Mouse (Mus musculus): ENCODE data around the gene P3h3. TPM values are rescaled to one million over a fixed set of nuclear protein-coding genes. Genes with fewer than 3 reads are reported as not detected.

P3h3 gene
- 13.0 and 16.8 TPM in 2 replicates for polyA plus RNA-seq (2015; fragmentation: Nextera tagmentation; extraction: Ambion mirVana)

- H3K4me3 ChIP-seq (replicated peaks; ENCODE audit: low read length), result peak within 1 kb of the TSS; percentile 76
- WGBS, result under 1% methylated on average over 79 of the region's 86 CpGs
- H3K9me3 ChIP-seq (ENCODE audit: control insufficient read depth, low read length), result no peaks in the 10 kb centered on the region
- no peaks in the 10 kb centered on the region for H3K27me3 ChIP-seq (replicated peaks; ENCODE audit: control insufficient read depth, insufficient read depth, low read length)
- H3K4me2 ChIP-seq (ENCODE audit: low read length), result peak within 1 kb of the TSS; percentile 72
- H3K4me1 ChIP-seq (replicated peaks; ENCODE audit: control insufficient read depth, insufficient read depth, low read length), result peaks cover 49% of the 10 kb centered on the region
- peaks cover 5% of the 10 kb centered on the region; the same call in 1 of the 2 replicates for H3K36me3 ChIP-seq (ENCODE audit: control insufficient read depth, insufficient read depth)
- peak within 1 kb of the TSS; percentile 97 for H3K9ac ChIP-seq (replicated peaks; ENCODE audit: low read depth, low read length)
- H3K27ac ChIP-seq (ENCODE audit: low read length), result peak within 1 kb of the TSS; percentile 98
- ATAC-seq, result peak; percentile 86
These were observed at the start of gene P3h3 for GRCm38 (mm10) chr6:124856916-124857839. Gene P3h3 (minus strand): TSS chr6:124857752.

DNA sequence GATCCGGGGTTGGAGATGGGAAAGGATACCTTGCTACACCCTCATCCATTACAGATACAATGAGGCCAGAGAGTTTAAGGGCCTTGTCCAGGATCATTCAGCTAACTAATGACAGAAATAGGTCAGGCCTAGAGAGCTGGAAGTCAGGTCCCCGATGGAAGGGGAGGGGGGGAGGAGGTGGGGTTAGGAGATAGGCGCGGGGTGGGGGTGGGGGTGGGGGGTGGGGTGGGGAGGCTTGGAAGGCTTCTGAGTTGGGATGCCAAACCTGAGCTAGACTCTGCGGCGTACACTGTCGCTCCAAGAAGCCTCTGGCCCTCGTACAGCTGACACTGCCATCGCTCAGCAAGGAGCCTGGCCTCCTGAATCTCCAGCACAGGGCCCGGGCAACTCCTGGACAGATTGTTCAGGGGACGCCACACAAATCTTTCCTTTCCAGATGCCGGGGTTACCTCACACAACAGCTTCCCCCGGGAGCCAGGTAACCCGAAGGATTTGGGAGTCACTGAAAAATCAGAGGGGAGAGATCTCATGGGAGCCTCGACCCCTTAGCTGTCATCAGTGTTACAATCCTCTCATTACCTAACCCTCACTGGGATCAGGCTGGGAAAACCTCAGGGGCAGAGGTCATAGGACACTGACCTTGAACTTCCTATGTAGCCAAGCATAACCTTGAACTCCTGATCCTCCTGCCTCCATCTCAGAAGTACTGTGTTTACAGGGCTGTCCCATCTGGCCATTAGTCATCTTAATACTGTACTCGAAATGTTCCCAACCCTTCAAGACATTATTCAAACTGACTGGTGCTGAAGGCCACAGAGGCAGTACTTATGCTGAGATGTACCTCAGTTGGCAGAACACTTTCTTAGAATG, 47.7 kb upstream of the P3h3 start:
- Histone ChIP-seq H3K27ac (ENCODE audit: low read length) (peak overlapping the region; percentile 100), H3K27me3 (replicated peaks; ENCODE audit: control insufficient read depth, insufficient read depth, low read length) (no peaks in the 10 kb centered on the region), H3K9ac (replicated peaks; ENCODE audit: low read depth, low read length) (peak overlapping the region; percentile 69), H3K4me1 (replicated peaks; ENCODE audit: control insufficient read depth, insufficient read depth, low read length) (peaks cover 25% of the 10 kb centered on the region), H3K4me2 (ENCODE audit: low read length) (peak overlapping the region; percentile 83), H3K9me3 (ENCODE audit: control insufficient read depth, low read length) (no peaks in the 10 kb centered on the region), H3K4me3 (replicated peaks; ENCODE audit: low read length) (peak overlapping the region; percentile 48), H3K36me3 (ENCODE audit: control insufficient read depth, insufficient read depth) (no peaks in the 10 kb centered on the region)
- no peak for ATAC-seq
- 26% methylated on average over 16 of the region's 16 CpGs for WGBS

GRCm38 (mm10) chr6:124904161-124904981, 46.8 kb upstream of the P3h3 start:
- Histone ChIP-seq H3K36me3 (ENCODE audit: control insufficient read depth, insufficient read depth) (no peaks in the 10 kb centered on the region), H3K4me2 (ENCODE audit: low read length) (peak overlapping the region; percentile 83), H3K4me3 (replicated peaks; ENCODE audit: low read length) (peak overlapping the region; percentile 48), H3K27me3 (replicated peaks; ENCODE audit: control insufficient read depth, insufficient read depth, low read length) (no peaks in the 10 kb centered on the region), H3K9me3 (ENCODE audit: control insufficient read depth, low read length) (no peaks in the 10 kb centered on the region), H3K9ac (replicated peaks; ENCODE audit: low read depth, low read length) (peak overlapping the region; percentile 69), H3K4me1 (replicated peaks; ENCODE audit: control insufficient read depth, insufficient read depth, low read length) (peaks cover 19% of the 10 kb centered on the region), H3K27ac (ENCODE audit: low read length) (peak overlapping the region; percentile 100)
- peak; percentile 86 for ATAC-seq
- 4% methylated on average over 24 of the region's 24 CpGs for WGBS

GRCm38 (mm10) chr6:124903580-124904151, 46.1 kb upstream of the P3h3 start:
- WGBS, result 0% methylated on average over 23 of the region's 23 CpGs
- H3K36me3 ChIP-seq (ENCODE audit: control insufficient read depth, insufficient read depth), result no peaks in the 10 kb centered on the region
- H3K9ac ChIP-seq (replicated peaks; ENCODE audit: low read depth, low read length), result peak overlapping the region; percentile 69
- peak overlapping the region; percentile 100 for H3K27ac ChIP-seq (ENCODE audit: low read length)
- no peaks in the 10 kb centered on the region for H3K9me3 ChIP-seq (ENCODE audit: control insufficient read depth, low read length)
- peak overlapping the region; percentile 48 for H3K4me3 ChIP-seq (replicated peaks; ENCODE audit: low read length)
- peak overlapping the region; percentile 83 for H3K4me2 ChIP-seq (ENCODE audit: low read length)
- H3K27me3 ChIP-seq (replicated peaks; ENCODE audit: control insufficient read depth, insufficient read depth, low read length), result no peaks in the 10 kb centered on the region
- ATAC-seq, result peak; percentile 75
- H3K4me1 ChIP-seq (replicated peaks; ENCODE audit: control insufficient read depth, insufficient read depth, low read length), result peaks cover 19% of the 10 kb centered on the region

DNA sequence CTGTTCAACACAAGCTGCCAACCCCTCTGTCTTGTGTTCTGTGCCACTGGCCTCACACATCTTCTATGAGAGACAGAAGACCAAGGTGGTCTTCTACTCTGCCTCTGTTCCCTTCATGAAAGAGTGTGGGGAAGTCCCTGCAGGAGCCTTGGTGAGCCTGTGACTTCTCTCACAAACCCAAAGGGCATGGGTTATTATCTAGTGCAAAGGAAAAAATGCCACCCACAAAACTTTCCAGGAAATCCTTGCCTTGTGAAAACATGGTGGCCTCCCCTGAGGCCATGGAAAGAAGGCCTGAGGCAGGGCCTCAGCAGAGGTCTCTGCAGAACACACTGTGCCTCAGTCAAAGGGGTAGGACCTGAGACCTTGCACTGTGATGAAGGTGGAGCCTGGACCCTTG, 44.3 kb upstream of the P3h3 start:
- H3K27ac ChIP-seq (ENCODE audit: low read length), result no peak overlapping the region
- no peak overlapping the region for H3K4me3 ChIP-seq (replicated peaks; ENCODE audit: low read length)
- H3K9ac ChIP-seq (replicated peaks; ENCODE audit: low read depth, low read length), result no peak overlapping the region
- H3K27me3 ChIP-seq (replicated peaks; ENCODE audit: control insufficient read depth, insufficient read depth, low read length), result no peaks in the 10 kb centered on the region
- no peak for ATAC-seq
- H3K4me2 ChIP-seq (ENCODE audit: low read length), result no peak overlapping the region
- no peaks in the 10 kb centered on the region for H3K36me3 ChIP-seq (ENCODE audit: control insufficient read depth, insufficient read depth)
- H3K9me3 ChIP-seq (ENCODE audit: control insufficient read depth, low read length), result no peaks in the 10 kb centered on the region
- peaks cover 19% of the 10 kb centered on the region for H3K4me1 ChIP-seq (replicated peaks; ENCODE audit: control insufficient read depth, insufficient read depth, low read length)

- WGBS, result 67% methylated on average over 10 of the region's 10 CpGs
- ATAC-seq, result no peak
- Histone ChIP-seq H3K36me3 (ENCODE audit: control insufficient read depth, insufficient read depth) (no peaks in the 10 kb centered on the region), H3K27ac (ENCODE audit: low read length) (no peak overlapping the region), H3K4me3 (replicated peaks; ENCODE audit: low read length) (no peak overlapping the region), H3K4me2 (ENCODE audit: low read length) (no peak overlapping the region), H3K27me3 (replicated peaks; ENCODE audit: control insufficient read depth, insufficient read depth, low read length) (no peaks in the 10 kb centered on the region), H3K9ac (replicated peaks; ENCODE audit: low read depth, low read length) (no peak overlapping the region), H3K9me3 (ENCODE audit: control insufficient read depth, low read length) (no peaks in the 10 kb centered on the region), H3K4me1 (replicated peaks; ENCODE audit: control insufficient read depth, insufficient read depth, low read length) (peaks cover 19% of the 10 kb centered on the region)
These were observed 43.4 kb upstream of the P3h3 start for GRCm38 (mm10) chr6:124900801-124901480.

DNA sequence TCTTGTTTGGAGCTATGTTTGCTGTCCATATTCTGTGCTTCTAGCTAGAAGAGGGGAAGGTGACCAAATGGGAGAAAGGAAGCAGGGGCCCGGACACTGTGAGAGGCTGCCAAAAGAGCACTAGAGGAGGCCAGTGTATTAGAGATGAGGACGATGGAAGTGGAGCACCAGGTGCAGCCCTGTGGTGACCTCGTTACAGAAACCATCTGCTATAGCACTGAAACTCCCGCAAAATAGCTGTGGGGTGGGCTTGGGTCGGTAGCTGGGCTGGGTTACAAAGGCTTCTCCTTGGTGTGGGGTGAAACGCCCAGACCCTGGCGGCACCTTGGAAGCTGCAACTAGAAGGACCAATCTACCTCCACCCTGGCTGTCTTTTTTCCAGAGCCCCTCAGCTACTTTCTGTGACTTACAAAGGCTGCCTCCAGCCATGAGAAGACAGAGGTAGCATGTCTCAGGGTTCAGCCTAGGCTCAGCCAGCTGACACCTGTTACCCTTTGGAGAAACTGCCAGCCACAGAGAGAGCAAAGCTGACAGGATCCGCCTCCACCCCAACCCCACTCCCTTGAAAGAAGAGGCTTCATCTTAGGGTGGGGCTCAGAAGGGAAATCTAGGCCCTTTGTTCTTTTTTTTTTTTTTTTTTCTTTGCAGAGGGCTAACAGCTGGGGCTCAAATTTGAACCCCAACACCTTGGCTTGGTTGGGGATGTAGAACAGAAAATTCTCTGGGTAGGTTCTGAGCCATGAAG, 42.7 kb upstream of the P3h3 start:
- Histone ChIP-seq H3K4me3 (replicated peaks; ENCODE audit: low read length) (no peak overlapping the region), H3K36me3 (ENCODE audit: control insufficient read depth, insufficient read depth) (no peaks in the 10 kb centered on the region), H3K9ac (replicated peaks; ENCODE audit: low read depth, low read length) (no peak overlapping the region), H3K9me3 (ENCODE audit: control insufficient read depth, low read length) (no peaks in the 10 kb centered on the region), H3K27ac (ENCODE audit: low read length) (no peak overlapping the region), H3K4me1 (replicated peaks; ENCODE audit: control insufficient read depth, insufficient read depth, low read length) (peaks cover 16% of the 10 kb centered on the region), H3K27me3 (replicated peaks; ENCODE audit: control insufficient read depth, insufficient read depth, low read length) (no peaks in the 10 kb centered on the region), H3K4me2 (ENCODE audit: low read length) (no peak overlapping the region)
- no peak for ATAC-seq
- WGBS, result 49% methylated on average over 8 of the region's 8 CpGs

GRCm38 (mm10) chr6:124898359-124898758, 40.8 kb upstream of the P3h3 start:
- H3K27me3 ChIP-seq (replicated peaks; ENCODE audit: control insufficient read depth, insufficient read depth, low read length), result no peaks in the 10 kb centered on the region
- ATAC-seq, result no peak
- H3K36me3 ChIP-seq (ENCODE audit: control insufficient read depth, insufficient read depth), result no peaks in the 10 kb centered on the region
- peaks cover 2% of the 10 kb centered on the region for H3K4me1 ChIP-seq (replicated peaks; ENCODE audit: control insufficient read depth, insufficient read depth, low read length)
- no peak overlapping the region for H3K4me3 ChIP-seq (replicated peaks; ENCODE audit: low read length)
- H3K27ac ChIP-seq (ENCODE audit: low read length), result peak overlapping the region; percentile 7; the same call in 1 of the 2 replicates
- no peak overlapping the region for H3K9ac ChIP-seq (replicated peaks; ENCODE audit: low read depth, low read length)
- H3K9me3 ChIP-seq (ENCODE audit: control insufficient read depth, low read length), result no peaks in the 10 kb centered on the region
- WGBS, result 56% methylated on average over 3 of the region's 3 CpGs
- H3K4me2 ChIP-seq (ENCODE audit: low read length), result no peak overlapping the region
